Mouse (Mus musculus) embryonic facial prominence, embryonic 15.5 days (tissue): ENCODE data around the gene 1700102P08Rik. TPM values are rescaled to one million over a fixed set of nuclear protein-coding genes. Genes with fewer than 3 reads are reported as not detected.

ENCODE experiments used
- ATAC-seq: fragments of 200-750 bp; cut with Nextera tagmentation; 2 replicates; pipeline ENCODE4 v1.8.0; 2017; ENCODE audit warnings: low read depth, moderate TSS enrichment; ENCODE audit not compliant: insufficient number of reproducible peaks, low FRiP score, low TSS enrichment
- H3K27ac ChIP-seq: fragments of 300-500 bp; sonication (generic); replicated peaks from 2 replicates; pipeline ENCODE4 v1.5.1; 2015; ENCODE audit warnings: mild to moderate bottlenecking, inconsistent platforms
- H3K27me3 ChIP-seq: fragments of 300-500 bp; sonication (generic); 2 replicates; pipeline ENCODE4 v1.6.1; 2015; ENCODE audit warnings: inconsistent platforms
- H3K36me3 ChIP-seq: fragments of 300-500 bp; sonication (generic); 2 replicates; pipeline ENCODE4 v1.6.1; 2015; ENCODE audit warnings: mild to moderate bottlenecking, inconsistent platforms
- H3K4me1 ChIP-seq: fragments of 300-500 bp; sonication (generic); 2 replicates; pipeline ENCODE4 v1.6.1; 2015; ENCODE audit warnings: inconsistent platforms
- H3K4me2 ChIP-seq: fragments of 300-500 bp; sonication (generic); replicated peaks from 2 replicates; pipeline ENCODE4 v1.6.1; 2015; ENCODE audit warnings: mild to moderate bottlenecking, inconsistent platforms
- H3K4me3 ChIP-seq: fragments of 300-500 bp; sonication (generic); replicated peaks from 2 replicates; pipeline ENCODE4 v1.5.1; 2015; ENCODE audit warnings: mild to moderate bottlenecking, inconsistent platforms
- H3K9ac ChIP-seq: fragments of 300-500 bp; sonication (generic); 2 replicates; pipeline ENCODE4 v1.6.1; 2015; ENCODE audit warnings: inconsistent platforms
- H3K9me3 ChIP-seq: fragments of 300-500 bp; sonication (generic); replicated peaks from 2 replicates; pipeline ENCODE4 v1.6.1; 2016; ENCODE audit warnings: inconsistent platforms
- WGBS: fragments of 180-500 bp; shearing (Covaris S2); methylation state at CpG from one replicate; pipeline ENCODE4 v1.1.7; 2015; 5-methylcytosine and 5-hydroxymethylcytosine counted together
- polyA plus RNA-seq: library from polyadenylated mRNA; unstranded; fragments of >200 nt; fragmentation: Nextera tagmentation; extraction: Ambion mirVana; gene quantifications from 2 replicates; pipeline ENCODE4 v1.2.1, GENCODE M21; 2015

Gene 1700102P08Rik
- polyA plus RNA-seq, 1 experiment from 2014 or later, result 1.1 TPM

DNA sequence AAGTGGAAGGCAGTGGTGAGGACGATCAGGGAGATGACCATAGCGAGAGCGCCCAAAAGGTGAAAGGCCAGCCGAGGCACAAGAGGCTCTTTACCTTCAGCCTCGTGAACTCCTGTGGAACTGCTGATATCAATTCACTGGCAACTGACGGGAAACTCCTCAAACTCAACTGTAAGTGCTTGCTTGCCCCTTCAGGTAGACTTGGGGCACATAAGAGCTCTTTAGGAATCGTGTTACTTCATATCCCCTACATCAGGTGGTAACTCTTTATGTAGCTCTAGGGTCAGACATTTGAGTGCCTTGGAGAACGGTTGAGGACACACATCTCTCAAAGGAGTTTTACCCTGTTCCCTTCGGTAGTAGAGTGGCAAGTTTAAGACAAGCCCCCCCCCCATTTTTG lies 11.2 kb upstream of the 1700102P08Rik start:
- no peaks in the 10 kb centered on the region for H3K27me3 ChIP-seq
- H3K4me3 ChIP-seq, result no peak overlapping the region
- no peaks in the 10 kb centered on the region for H3K9me3 ChIP-seq
- H3K4me1 ChIP-seq, result no peaks in the 10 kb centered on the region
- no peak overlapping the region for H3K4me2 ChIP-seq
- WGBS, result 93% methylated on average over 9 of the region's 9 CpGs
- H3K36me3 ChIP-seq, result peaks cover 85% of the 10 kb centered on the region
- H3K27ac ChIP-seq, result no peak overlapping the region
- ATAC-seq, result no peak
- H3K9ac ChIP-seq, result no peak overlapping the region

DNA sequence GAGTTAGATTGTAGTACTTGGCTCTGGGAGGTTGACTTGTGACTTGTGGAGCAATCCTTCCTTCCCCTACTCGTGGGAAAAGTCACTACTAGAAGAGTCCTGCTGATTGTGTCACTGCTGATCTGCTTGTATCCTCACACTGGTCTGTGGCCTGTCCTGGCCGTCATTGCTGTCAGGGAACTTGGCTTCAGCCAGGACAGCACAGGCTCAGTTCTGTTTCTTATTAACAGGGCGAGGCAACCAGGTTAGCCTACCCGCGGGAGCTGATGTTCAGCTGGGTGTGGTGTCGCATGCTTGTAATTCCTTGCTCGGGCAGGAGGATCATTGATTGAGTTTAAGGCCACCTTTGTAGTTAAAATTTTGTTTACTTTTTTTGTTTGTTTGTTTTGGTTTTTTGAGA lies 7.6 kb upstream of the 1700102P08Rik start:
- Histone ChIP-seq H3K4me2 (no peak overlapping the region), H3K4me3 (no peak overlapping the region), H3K4me1 (no peaks in the 10 kb centered on the region), H3K9ac (no peak overlapping the region), H3K36me3 (peaks cover 88% of the 10 kb centered on the region), H3K9me3 (no peaks in the 10 kb centered on the region), H3K27me3 (no peaks in the 10 kb centered on the region), H3K27ac (no peak overlapping the region)
- whole genome bisulfite sequencing, result 58% methylated on average over 7 of the region's 7 CpGs
- ATAC-seq, result no peak

- no peak overlapping the region for H3K9ac ChIP-seq
- WGBS, result 89% methylated on average over 4 of the region's 4 CpGs
- peaks cover 89% of the 10 kb centered on the region for H3K36me3 ChIP-seq
- no peak overlapping the region for H3K27ac ChIP-seq
- no peaks in the 10 kb centered on the region for H3K27me3 ChIP-seq
- ATAC-seq, result no peak
- H3K9me3 ChIP-seq, result no peaks in the 10 kb centered on the region
- no peak overlapping the region for H3K4me3 ChIP-seq
- H3K4me1 ChIP-seq, result no peaks in the 10 kb centered on the region
- no peak overlapping the region for H3K4me2 ChIP-seq
Measured at GRCm38 (mm10) chr9:108386816-108387215, 5.8 kb upstream of the 1700102P08Rik start.

DNA sequence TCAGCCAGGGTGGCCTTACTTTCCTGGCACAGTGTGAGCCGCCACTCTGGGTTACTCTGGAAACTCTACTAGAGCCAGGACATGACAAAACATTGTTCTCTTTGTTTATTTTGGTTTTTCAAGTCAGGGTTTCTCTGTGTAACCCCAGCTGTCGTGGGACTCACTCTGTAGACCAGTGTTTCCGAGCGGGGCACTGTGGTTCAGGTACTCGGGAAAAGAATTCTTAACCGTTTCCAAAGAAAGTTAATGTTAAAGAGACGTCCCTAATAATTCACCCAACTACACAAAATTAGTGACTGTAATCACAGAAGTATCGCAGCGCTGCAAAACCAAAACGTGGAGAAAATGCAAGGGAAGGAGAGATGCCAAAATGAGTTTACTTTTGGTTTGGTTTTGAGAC lies 4.0 kb upstream of the 1700102P08Rik start:
- WGBS, result 89% methylated on average over 10 of the region's 10 CpGs
- Histone ChIP-seq H3K9ac (no peak overlapping the region), H3K4me3 (no peak overlapping the region), H3K4me1 (no peaks in the 10 kb centered on the region), H3K4me2 (no peak overlapping the region), H3K27me3 (no peaks in the 10 kb centered on the region), H3K27ac (no peak overlapping the region), H3K9me3 (no peaks in the 10 kb centered on the region), H3K36me3 (peaks cover 92% of the 10 kb centered on the region)
- ATAC-seq, result no peak

DNA sequence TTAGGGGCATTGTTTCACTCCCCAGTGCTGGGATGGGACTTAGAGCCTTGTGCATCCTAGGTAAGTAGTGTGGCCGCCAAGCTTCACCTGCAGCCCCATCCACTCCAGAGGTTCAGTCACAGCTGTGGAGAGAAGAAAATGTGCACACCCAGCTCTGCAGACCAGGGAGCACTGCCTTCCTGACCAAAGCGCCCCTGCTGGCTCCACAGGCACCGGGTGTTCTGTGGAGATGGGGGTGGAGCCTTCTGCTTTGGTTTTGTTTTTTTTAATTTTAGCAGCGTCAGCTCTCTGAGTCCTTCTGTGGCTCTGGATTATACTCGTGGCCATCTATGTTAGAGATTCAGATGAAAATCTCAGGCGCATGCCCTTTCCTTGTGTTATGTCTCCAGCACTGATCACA lies 3.4 kb upstream of the 1700102P08Rik start:
- no peaks in the 10 kb centered on the region for H3K27me3 ChIP-seq
- H3K9ac ChIP-seq, result no peak overlapping the region
- no peak for ATAC-seq
- WGBS, result 83% methylated on average over 6 of the region's 6 CpGs
- H3K36me3 ChIP-seq, result peaks cover 87% of the 10 kb centered on the region
- H3K4me2 ChIP-seq, result no peak overlapping the region
- no peak overlapping the region for H3K27ac ChIP-seq
- no peak overlapping the region for H3K4me3 ChIP-seq
- H3K9me3 ChIP-seq, result no peaks in the 10 kb centered on the region
- H3K4me1 ChIP-seq, result no peaks in the 10 kb centered on the region

- no peak for ATAC-seq
- H3K4me2 ChIP-seq, result no peak overlapping the region
- H3K4me1 ChIP-seq, result no peaks in the 10 kb centered on the region
- H3K9me3 ChIP-seq, result no peaks in the 10 kb centered on the region
- H3K27ac ChIP-seq, result no peak overlapping the region
- H3K36me3 ChIP-seq, result peaks cover 51% of the 10 kb centered on the region
- no peaks in the 10 kb centered on the region for H3K27me3 ChIP-seq
- H3K4me3 ChIP-seq, result no peak overlapping the region
- H3K9ac ChIP-seq, result no peak overlapping the region
- 90% methylated on average over 6 of the region's 6 CpGs for WGBS
Measured at GRCm38 (mm10) chr9:108394191-108394590, 1.6 kb downstream of the 1700102P08Rik start.

DNA sequence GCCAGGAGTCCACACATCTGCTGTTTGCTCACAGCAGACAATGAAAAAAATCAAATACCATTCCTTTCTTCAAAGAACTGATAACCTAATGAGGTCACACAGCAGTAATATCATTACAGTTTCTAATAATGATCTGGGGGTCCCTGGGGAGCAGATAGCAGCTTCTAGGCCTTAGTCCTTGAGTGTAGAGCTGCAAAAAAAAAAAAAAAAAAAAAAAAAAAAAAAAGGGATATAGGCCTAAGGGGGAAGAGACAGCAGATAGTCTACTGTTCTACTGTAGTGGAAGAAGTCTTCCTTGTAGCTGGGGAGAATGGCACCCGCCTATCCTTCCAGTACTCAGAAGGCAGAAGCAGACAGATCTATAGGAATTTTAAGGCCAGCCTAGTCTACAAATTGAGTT lies 2.8 kb downstream of the 1700102P08Rik start:
- no peak overlapping the region for H3K4me3 ChIP-seq
- no peak overlapping the region for H3K9ac ChIP-seq
- no peak overlapping the region for H3K27ac ChIP-seq
- H3K9me3 ChIP-seq, result no peaks in the 10 kb centered on the region
- H3K4me1 ChIP-seq, result no peaks in the 10 kb centered on the region
- no peak for ATAC-seq
- H3K36me3 ChIP-seq, result peaks cover 40% of the 10 kb centered on the region
- 88% methylated on average over 1 of the region's 1 CpGs for WGBS
- H3K4me2 ChIP-seq, result no peak overlapping the region
- no peaks in the 10 kb centered on the region for H3K27me3 ChIP-seq

DNA sequence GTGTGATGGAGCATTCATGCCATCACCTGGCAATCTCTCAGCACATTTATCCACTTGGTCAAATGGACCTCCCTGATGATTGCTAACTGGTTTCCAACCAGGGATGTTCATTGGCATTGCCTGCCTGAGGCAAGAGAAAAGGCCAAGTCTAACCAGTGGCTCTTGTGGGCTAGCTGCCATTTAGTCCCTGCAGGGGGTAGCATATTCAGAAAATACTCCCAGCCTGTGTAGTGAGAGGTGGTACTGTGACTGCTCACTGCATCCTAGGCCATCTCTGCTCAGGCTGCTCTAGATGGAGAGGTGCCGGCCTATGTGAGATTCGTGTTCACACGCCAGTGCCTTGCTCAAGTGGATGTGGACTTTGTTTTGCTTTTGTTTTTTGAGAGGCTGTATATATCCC lies 5.7 kb downstream of the 1700102P08Rik start:
- no peaks in the 10 kb centered on the region for H3K27me3 ChIP-seq
- peaks cover 14% of the 10 kb centered on the region for H3K36me3 ChIP-seq
- H3K9me3 ChIP-seq, result no peaks in the 10 kb centered on the region
- H3K9ac ChIP-seq, result no peak overlapping the region
- no peak for ATAC-seq
- H3K4me1 ChIP-seq, result no peaks in the 10 kb centered on the region
- no peak overlapping the region for H3K4me3 ChIP-seq
- 90% methylated on average over 3 of the region's 3 CpGs for WGBS
- H3K27ac ChIP-seq, result no peak overlapping the region
- H3K4me2 ChIP-seq, result no peak overlapping the region

GRCm38 (mm10) chr9:108401186-108401960 lies 8.8 kb downstream of the 1700102P08Rik start:
- no peak overlapping the region for H3K27ac ChIP-seq
- no peaks in the 10 kb centered on the region for H3K9me3 ChIP-seq
- H3K4me3 ChIP-seq, result no peak overlapping the region
- ATAC-seq, result no peak
- no peaks in the 10 kb centered on the region for H3K4me1 ChIP-seq
- no peak overlapping the region for H3K4me2 ChIP-seq
- WGBS, result 51% methylated on average over 7 of the region's 7 CpGs
- H3K9ac ChIP-seq, result no peak overlapping the region
- no peaks in the 10 kb centered on the region for H3K27me3 ChIP-seq
- H3K36me3 ChIP-seq, result no peaks in the 10 kb centered on the region

DNA sequence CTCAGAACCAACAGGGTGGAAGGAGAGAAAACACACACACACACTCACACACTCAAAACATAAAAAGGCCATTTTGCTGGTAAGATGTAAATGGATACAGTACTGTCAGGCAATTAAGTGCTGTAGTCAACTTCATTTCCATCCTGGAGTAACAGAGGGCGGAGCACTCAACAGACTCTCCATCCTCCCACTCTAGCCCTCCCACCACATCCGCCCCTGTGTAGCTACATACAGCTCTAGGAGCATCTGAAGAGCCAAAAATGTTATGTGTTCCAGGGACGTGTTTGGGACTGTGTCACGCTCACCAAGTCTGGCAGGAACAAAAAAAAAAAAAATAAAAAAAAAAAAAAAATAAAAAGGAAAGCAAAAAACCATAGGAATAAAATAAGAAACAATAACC lies 10.5 kb downstream of the 1700102P08Rik start:
- Histone ChIP-seq H3K27ac (no peak overlapping the region), H3K4me2 (no peak overlapping the region), H3K9me3 (no peaks in the 10 kb centered on the region), H3K36me3 (no peaks in the 10 kb centered on the region), H3K27me3 (no peaks in the 10 kb centered on the region), H3K9ac (no peak overlapping the region), H3K4me3 (no peak overlapping the region), H3K4me1 (no peaks in the 10 kb centered on the region)
- WGBS, result 73% methylated on average over 4 of the region's 4 CpGs
- ATAC-seq, result no peak

- Histone ChIP-seq H3K27ac (no peak overlapping the region), H3K4me1 (no peaks in the 10 kb centered on the region), H3K9me3 (no peaks in the 10 kb centered on the region), H3K27me3 (no peaks in the 10 kb centered on the region), H3K9ac (no peak overlapping the region), H3K36me3 (no peaks in the 10 kb centered on the region), H3K4me2 (no peak overlapping the region), H3K4me3 (no peak overlapping the region)
- 78% methylated on average over 8 of the region's 8 CpGs for WGBS
- no peak for ATAC-seq
Measured at GRCm38 (mm10) chr9:108404451-108404850, 11.8 kb downstream of the 1700102P08Rik start.

GRCm38 (mm10) chr9:108409535-108409934 lies 16.9 kb downstream of the 1700102P08Rik start:
- WGBS, result 82% methylated on average over 4 of the region's 4 CpGs
- H3K4me3 ChIP-seq, result no peak overlapping the region
- H3K4me2 ChIP-seq, result no peak overlapping the region
- ATAC-seq, result no peak
- H3K36me3 ChIP-seq, result no peaks in the 10 kb centered on the region
- no peak overlapping the region for H3K9ac ChIP-seq
- no peaks in the 10 kb centered on the region for H3K9me3 ChIP-seq
- no peak overlapping the region for H3K27ac ChIP-seq
- no peaks in the 10 kb centered on the region for H3K4me1 ChIP-seq
- no peaks in the 10 kb centered on the region for H3K27me3 ChIP-seq
